Mouse (Mus musculus): Measurements from ENCODE around the gene Nsmce1. TPM values are rescaled to one million over a fixed set of nuclear protein-coding genes. Genes with fewer than 3 reads are reported as not detected.
A peak's percentile ranks its signal among the peaks of the same experiment; 100 is the strongest.

The Nsmce1 gene
- total RNA-seq, 1 experiment from 2014 or later = 65.5 TPM

- no peak for ATAC-seq (replicated peaks in 1 of 2; ENCODE audit: insufficient read depth in 1 of 2, low FRiP score in 2 of 2, low TSS enrichment in 1 of 2, low read depth in 1 of 2, poor library complexity in 2 of 2, severe bottlenecking in 2 of 2)
Measured at GRCm38 (mm10) chr7:125499927-125500868, 8.8 kb upstream of the Nsmce1 start.

GRCm38 (mm10) chr7:125495864-125496440 lies 4.6 kb upstream of the Nsmce1 start:
- no peak for ATAC-seq (replicated peaks in 1 of 2; ENCODE audit: insufficient read depth in 1 of 2, low FRiP score in 2 of 2, low TSS enrichment in 1 of 2, low read depth in 1 of 2, poor library complexity in 2 of 2, severe bottlenecking in 2 of 2)

- no peak for ATAC-seq (replicated peaks in 1 of 2; ENCODE audit: insufficient read depth in 1 of 2, low FRiP score in 2 of 2, low TSS enrichment in 1 of 2, low read depth in 1 of 2, poor library complexity in 2 of 2, severe bottlenecking in 2 of 2)
Measured at GRCm38 (mm10) chr7:125492551-125492950, 1.2 kb upstream of the Nsmce1 start.

- ATAC-seq (replicated peaks in 1 of 2; ENCODE audit: insufficient read depth in 1 of 2, low FRiP score in 2 of 2, low TSS enrichment in 1 of 2, low read depth in 1 of 2, poor library complexity in 2 of 2, severe bottlenecking in 2 of 2) = 0 out of 4 replicates have a peak, but pooled peaks of 1 of the 2 experiments have one; percentile 0
Measured at GRCm38 (mm10) chr7:125491760-125492159, 364 bp upstream of the Nsmce1 start.

- no peak for ATAC-seq (replicated peaks in 1 of 2; ENCODE audit: insufficient read depth in 1 of 2, low FRiP score in 2 of 2, low TSS enrichment in 1 of 2, low read depth in 1 of 2, poor library complexity in 2 of 2, severe bottlenecking in 2 of 2)
Measured at GRCm38 (mm10) chr7:125489636-125490035, 1.8 kb downstream of the Nsmce1 start.

- no peak for ATAC-seq (replicated peaks in 1 of 2; ENCODE audit: insufficient read depth in 1 of 2, low FRiP score in 2 of 2, low TSS enrichment in 1 of 2, low read depth in 1 of 2, poor library complexity in 2 of 2, severe bottlenecking in 2 of 2)
Measured at GRCm38 (mm10) chr7:125488706-125489105, 2.7 kb downstream of the Nsmce1 start.

- no peak for ATAC-seq (replicated peaks in 1 of 2; ENCODE audit: insufficient read depth in 1 of 2, low FRiP score in 2 of 2, low TSS enrichment in 1 of 2, low read depth in 1 of 2, poor library complexity in 2 of 2, severe bottlenecking in 2 of 2)
Measured at GRCm38 (mm10) chr7:125487126-125487525, 4.3 kb downstream of the Nsmce1 start.

GRCm38 (mm10) chr7:125486121-125486630 lies 5.2 kb downstream of the Nsmce1 start:
- ATAC-seq (replicated peaks in 1 of 2; ENCODE audit: insufficient read depth in 1 of 2, low FRiP score in 2 of 2, low TSS enrichment in 1 of 2, low read depth in 1 of 2, poor library complexity in 2 of 2, severe bottlenecking in 2 of 2) = no peak

- no peak for ATAC-seq (replicated peaks in 1 of 2; ENCODE audit: insufficient read depth in 1 of 2, low FRiP score in 2 of 2, low TSS enrichment in 1 of 2, low read depth in 1 of 2, poor library complexity in 2 of 2, severe bottlenecking in 2 of 2)
Measured at GRCm38 (mm10) chr7:125484791-125485190, 6.6 kb downstream of the Nsmce1 start.

GRCm38 (mm10) chr7:125482886-125483285 lies 8.5 kb downstream of the Nsmce1 start:
- no peak for ATAC-seq (replicated peaks in 1 of 2; ENCODE audit: insufficient read depth in 1 of 2, low FRiP score in 2 of 2, low TSS enrichment in 1 of 2, low read depth in 1 of 2, poor library complexity in 2 of 2, severe bottlenecking in 2 of 2)

- no peak for ATAC-seq (replicated peaks in 1 of 2; ENCODE audit: insufficient read depth in 1 of 2, low FRiP score in 2 of 2, low TSS enrichment in 1 of 2, low read depth in 1 of 2, poor library complexity in 2 of 2, severe bottlenecking in 2 of 2)
Measured at GRCm38 (mm10) chr7:125482339-125482738, 9.1 kb downstream of the Nsmce1 start.

- ATAC-seq (replicated peaks in 1 of 2; ENCODE audit: insufficient read depth in 1 of 2, low FRiP score in 2 of 2, low TSS enrichment in 1 of 2, low read depth in 1 of 2, poor library complexity in 2 of 2, severe bottlenecking in 2 of 2) = no peak
Measured at GRCm38 (mm10) chr7:125480518-125480917, 10.9 kb downstream of the Nsmce1 start.

- no peak for ATAC-seq (replicated peaks in 1 of 2; ENCODE audit: insufficient read depth in 1 of 2, low FRiP score in 2 of 2, low TSS enrichment in 1 of 2, low read depth in 1 of 2, poor library complexity in 2 of 2, severe bottlenecking in 2 of 2)
Measured at GRCm38 (mm10) chr7:125478391-125478984, 12.9 kb downstream of the Nsmce1 start.

GRCm38 (mm10) chr7:125475601-125476251 lies 15.7 kb downstream of the Nsmce1 start:
- no peak for ATAC-seq (replicated peaks in 1 of 2; ENCODE audit: insufficient read depth in 1 of 2, low FRiP score in 2 of 2, low TSS enrichment in 1 of 2, low read depth in 1 of 2, poor library complexity in 2 of 2, severe bottlenecking in 2 of 2)

- ATAC-seq (replicated peaks in 1 of 2; ENCODE audit: insufficient read depth in 1 of 2, low FRiP score in 2 of 2, low TSS enrichment in 1 of 2, low read depth in 1 of 2, poor library complexity in 2 of 2, severe bottlenecking in 2 of 2) = no peak
Measured at GRCm38 (mm10) chr7:125474535-125474934, 16.9 kb downstream of the Nsmce1 start.

- ATAC-seq (replicated peaks in 1 of 2; ENCODE audit: insufficient read depth in 1 of 2, low FRiP score in 2 of 2, low TSS enrichment in 1 of 2, low read depth in 1 of 2, poor library complexity in 2 of 2, severe bottlenecking in 2 of 2) = peak; percentile 82 to 83
Measured at GRCm38 (mm10) chr7:125471991-125472741, 19.2 kb downstream of the Nsmce1 start.

GRCm38 (mm10) chr7:125470901-125471300 lies 20.5 kb downstream of the Nsmce1 start:
- no peak for ATAC-seq (replicated peaks in 1 of 2; ENCODE audit: insufficient read depth in 1 of 2, low FRiP score in 2 of 2, low TSS enrichment in 1 of 2, low read depth in 1 of 2, poor library complexity in 2 of 2, severe bottlenecking in 2 of 2)

Data from hematopoietic stem cell, adult 5-6 weeks (primary cell).